Mouse (Mus musculus): ENCODE data around the gene Tmem221. TPM values are rescaled to one million over a fixed set of nuclear protein-coding genes. Genes with fewer than 3 reads are reported as not detected.
"Not testable (repeated sequence)": the region's sequence is repeated elsewhere in the genome, so short reads cannot be mapped to it uniquely, and the experiment has no call there.

The Tmem221 gene
- polyA plus RNA-seq, 1 experiment from 2014 or later = not detected

DNA sequence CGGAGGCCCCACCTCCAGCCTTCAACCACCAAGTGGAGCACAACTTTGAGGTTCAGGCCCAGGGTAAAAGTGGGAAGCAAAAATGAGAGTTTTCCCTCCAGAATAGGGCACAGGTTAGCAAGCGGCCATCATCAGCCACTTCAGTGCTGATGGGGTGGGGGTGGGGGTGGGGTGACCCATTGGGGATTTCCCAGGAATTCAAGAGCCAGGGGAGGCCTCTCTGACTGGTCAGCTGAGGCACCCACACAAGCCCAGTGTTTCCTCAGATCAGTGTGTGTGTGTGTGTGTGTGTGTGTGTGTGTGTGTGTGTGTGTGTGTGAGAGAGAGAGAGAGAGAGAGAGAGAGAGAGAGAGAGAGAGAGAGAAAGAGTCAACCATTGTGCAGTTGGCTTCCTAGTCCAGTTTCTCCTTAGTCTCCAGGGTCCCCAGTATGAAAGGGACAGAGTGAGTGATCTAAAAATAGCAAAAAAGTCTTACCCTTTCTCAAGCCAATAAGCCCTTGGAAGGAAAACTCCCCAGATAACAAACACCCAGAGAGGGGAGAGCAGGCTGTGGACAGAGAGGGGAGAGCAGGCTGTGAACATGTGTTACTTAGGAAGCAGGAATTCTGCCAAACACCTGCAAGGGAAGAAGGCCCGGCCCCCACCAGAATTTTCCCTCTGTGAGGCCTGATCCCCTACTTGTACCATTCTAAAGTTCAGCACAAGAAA, 31.4 kb downstream of the Tmem221 start:
- H3K4me2 ChIP-seq (ENCODE audit: low read length) = no peak overlapping the region
- H3K27ac ChIP-seq (ENCODE audit: low read length) = no peak overlapping the region; the same call in 1 of the 2 replicates
- no peak overlapping the region for H3K9ac ChIP-seq (ENCODE audit: low read depth, low read length)
- peaks cover 22% of the 10 kb centered on the region for H3K27me3 ChIP-seq (ENCODE audit: control insufficient read depth, insufficient read depth, low read depth, low read length)
- H3K4me3 ChIP-seq (ENCODE audit: low read depth, low read length) = no peak overlapping the region
- ATAC-seq = no peak
- no peaks in the 10 kb centered on the region for H3K36me3 ChIP-seq (ENCODE audit: control insufficient read depth, insufficient read depth, low read length)
- no peaks in the 10 kb centered on the region for H3K9me3 ChIP-seq (replicated peaks; ENCODE audit: control insufficient read depth, low read length, poor library complexity, severe bottlenecking)
- 44% methylated on average over 3 of the region's 3 CpGs for WGBS
- peaks cover 3% of the 10 kb centered on the region; the same call in 1 of the 2 replicates for H3K4me1 ChIP-seq (ENCODE audit: control insufficient read depth, insufficient read depth, low read length)

DNA sequence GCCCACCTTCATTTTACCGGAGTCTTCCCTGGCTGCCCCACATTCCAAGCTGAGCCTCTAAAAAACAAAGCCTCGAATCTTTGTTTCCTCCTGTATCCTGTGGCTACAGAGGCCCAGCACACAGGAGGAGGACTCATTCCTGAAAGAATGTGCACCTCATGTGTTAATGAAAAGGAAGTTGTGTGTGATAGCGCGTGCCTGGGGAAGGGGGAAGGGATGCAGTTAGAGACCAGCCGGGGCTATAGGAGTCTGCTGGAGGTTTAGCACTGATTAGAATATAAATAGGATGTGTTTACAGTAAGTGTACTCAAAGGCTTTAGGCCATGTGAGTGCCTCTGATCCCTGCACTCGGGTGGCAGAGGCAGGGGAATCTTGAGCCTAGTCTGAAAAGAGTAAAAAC, 32.4 kb downstream of the Tmem221 start:
- 7% methylated on average over 6 of the region's 6 CpGs for WGBS
- no peak overlapping the region for H3K9ac ChIP-seq (ENCODE audit: low read depth, low read length)
- H3K27ac ChIP-seq (ENCODE audit: low read length) = no peak overlapping the region
- ATAC-seq = no peak
- no peak overlapping the region for H3K4me2 ChIP-seq (ENCODE audit: low read length)
- no peaks in the 10 kb centered on the region for H3K36me3 ChIP-seq (ENCODE audit: control insufficient read depth, insufficient read depth, low read length)
- H3K4me3 ChIP-seq (ENCODE audit: low read depth, low read length) = no peak overlapping the region
- H3K27me3 ChIP-seq (ENCODE audit: control insufficient read depth, insufficient read depth, low read depth, low read length) = peaks cover 22% of the 10 kb centered on the region
- H3K9me3 ChIP-seq (replicated peaks; ENCODE audit: control insufficient read depth, low read length, poor library complexity, severe bottlenecking) = no peaks in the 10 kb centered on the region
- H3K4me1 ChIP-seq (ENCODE audit: control insufficient read depth, insufficient read depth, low read length) = peaks cover 3% of the 10 kb centered on the region; the same call in 1 of the 2 replicates

DNA sequence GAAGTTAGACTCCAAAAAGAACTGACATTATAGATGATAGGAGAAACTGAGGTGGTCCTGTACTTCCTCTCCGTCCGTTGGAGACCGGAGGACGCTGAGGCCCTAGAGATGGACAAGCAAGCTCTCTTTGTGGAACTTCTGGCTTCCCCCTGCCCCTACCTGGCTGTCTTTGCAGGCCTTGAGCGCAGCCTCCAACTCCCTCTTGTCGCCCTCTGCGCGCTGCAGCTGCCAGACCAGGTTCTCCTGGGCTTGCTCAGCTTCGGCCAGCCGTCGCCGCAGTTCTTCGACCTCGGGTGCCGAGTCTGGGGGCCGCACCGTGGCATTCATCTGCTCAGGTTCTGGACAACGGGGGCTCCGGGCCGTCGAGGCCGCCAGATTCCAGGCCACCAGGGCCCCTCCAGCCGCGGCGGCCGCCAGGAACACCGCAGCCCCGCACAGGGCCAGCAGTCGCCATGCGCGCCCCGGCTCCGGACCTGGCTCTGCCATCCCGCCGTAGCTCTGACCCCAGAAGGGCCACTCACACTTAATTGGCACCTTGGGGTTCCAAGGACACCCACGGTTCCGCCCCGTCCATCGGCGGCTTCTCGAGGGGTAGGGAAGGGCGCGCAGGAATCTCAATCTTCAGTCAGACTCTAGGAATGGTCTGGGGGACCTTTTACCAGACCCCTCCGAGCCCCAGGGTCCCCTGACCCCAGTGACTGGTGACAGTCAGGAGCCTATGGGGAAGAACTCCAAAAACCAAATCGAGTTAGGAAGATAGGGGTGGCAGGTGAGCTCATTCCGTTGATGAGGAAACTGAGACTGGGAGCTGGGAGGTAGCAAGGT, 33.2 kb downstream of the Tmem221 start, which contains the start of gene Ccdc194:
TSS of gene Ccdc194 (minus strand) at position 486 of the 825 bp plus-strand sequence.
- H3K4me3 ChIP-seq (ENCODE audit: low read depth, low read length) = no peak within 1 kb of the TSS

GRCm38 (mm10) chr8:71521634-71522033, 37.0 kb downstream of the Tmem221 start:
- H3K27me3 ChIP-seq (ENCODE audit: control insufficient read depth, insufficient read depth, low read depth, low read length) = peaks cover 17% of the 10 kb centered on the region

More for the DNA sequence above, 33.2 kb downstream of the Tmem221 start, which contains the start of gene Ccdc194:
- ATAC-seq = no peak
- H3K27ac ChIP-seq (ENCODE audit: low read length) = no peak within 1 kb of the TSS
- H3K9ac ChIP-seq (ENCODE audit: low read depth, low read length) = no peak within 1 kb of the TSS
- H3K36me3 ChIP-seq (ENCODE audit: control insufficient read depth, insufficient read depth, low read length) = no peaks in the 10 kb centered on the region
- H3K4me1 ChIP-seq (ENCODE audit: control insufficient read depth, insufficient read depth, low read length) = peaks cover 3% of the 10 kb centered on the region; the same call in 1 of the 2 replicates
- WGBS = 8% methylated on average over 41 of the region's 46 CpGs
- no peaks in the 10 kb centered on the region for H3K9me3 ChIP-seq (replicated peaks; ENCODE audit: control insufficient read depth, low read length, poor library complexity, severe bottlenecking)
- H3K27me3 ChIP-seq (ENCODE audit: control insufficient read depth, insufficient read depth, low read depth, low read length) = peaks cover 22% of the 10 kb centered on the region
- H3K4me2 ChIP-seq (ENCODE audit: low read length) = peak within 1 kb of the TSS; percentile 14; the same call in 1 of the 2 replicates

DNA sequence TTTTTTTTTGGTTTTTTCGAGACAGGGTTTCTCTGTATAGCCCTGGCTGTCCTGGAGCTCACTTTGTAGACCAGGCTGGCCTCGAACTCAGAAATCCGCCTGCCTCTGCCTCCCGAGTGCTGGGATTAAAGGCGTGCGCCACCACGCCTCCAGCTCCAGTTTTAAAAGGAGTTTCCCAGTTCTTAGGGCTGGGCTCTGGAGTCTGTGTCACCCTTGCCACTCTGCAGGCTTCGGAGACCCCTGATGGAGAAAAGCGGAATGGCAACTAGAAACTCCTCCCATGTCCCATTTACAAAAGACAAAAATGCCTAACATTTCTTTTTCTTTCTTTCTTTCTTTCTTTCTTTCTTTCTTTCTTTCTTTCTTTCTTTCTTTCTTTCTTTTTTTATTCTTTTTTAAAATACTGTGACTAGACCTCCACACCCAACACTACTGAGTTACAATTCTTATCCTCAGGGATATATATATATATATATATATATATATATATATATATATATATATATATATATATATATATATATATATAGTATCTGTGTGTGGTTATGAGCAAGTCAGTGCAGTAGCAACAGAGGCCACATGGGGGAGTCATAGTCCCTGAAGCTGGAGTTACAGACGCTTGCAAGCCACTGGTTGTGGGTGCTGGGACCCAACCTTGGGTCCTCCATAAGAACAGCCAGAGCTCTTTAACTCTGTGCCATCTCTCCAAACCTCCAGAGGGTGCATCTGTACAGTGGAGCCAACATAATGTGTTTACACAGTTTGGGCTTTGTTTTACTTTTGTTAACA, 39.4 kb downstream of the Tmem221 start:
- H3K9ac ChIP-seq (ENCODE audit: low read depth, low read length); ATAC-seq; H3K4me2 ChIP-seq (ENCODE audit: low read length); H3K9me3 ChIP-seq (replicated peaks; ENCODE audit: control insufficient read depth, low read length, poor library complexity, severe bottlenecking); H3K4me3 ChIP-seq (ENCODE audit: low read depth, low read length); H3K4me1 ChIP-seq (ENCODE audit: control insufficient read depth, insufficient read depth, low read length); H3K27me3 ChIP-seq (ENCODE audit: control insufficient read depth, insufficient read depth, low read depth, low read length); H3K36me3 ChIP-seq (ENCODE audit: control insufficient read depth, insufficient read depth, low read length); H3K27ac ChIP-seq (ENCODE audit: low read length): not testable (repeated sequence)
- 45% methylated on average over 8 of the region's 10 CpGs for WGBS

More at GRCm38 (mm10) chr8:71521634-71522033, 37.0 kb downstream of the Tmem221 start:
- WGBS = 2% methylated on average over 17 of the region's 17 CpGs
- peaks cover 3% of the 10 kb centered on the region; the same call in 1 of the 2 replicates for H3K4me1 ChIP-seq (ENCODE audit: control insufficient read depth, insufficient read depth, low read length)
- peak; percentile 83 for ATAC-seq
- no peaks in the 10 kb centered on the region for H3K9me3 ChIP-seq (replicated peaks; ENCODE audit: control insufficient read depth, low read length, poor library complexity, severe bottlenecking)
- no peak overlapping the region for H3K27ac ChIP-seq (ENCODE audit: low read length)
- peak overlapping the region; percentile 30; the same call in 1 of the 2 replicates for H3K4me2 ChIP-seq (ENCODE audit: low read length)
- H3K9ac ChIP-seq (ENCODE audit: low read depth, low read length) = no peak overlapping the region
- no peaks in the 10 kb centered on the region for H3K36me3 ChIP-seq (ENCODE audit: control insufficient read depth, insufficient read depth, low read length)
- no peak overlapping the region for H3K4me3 ChIP-seq (ENCODE audit: low read depth, low read length)

DNA sequence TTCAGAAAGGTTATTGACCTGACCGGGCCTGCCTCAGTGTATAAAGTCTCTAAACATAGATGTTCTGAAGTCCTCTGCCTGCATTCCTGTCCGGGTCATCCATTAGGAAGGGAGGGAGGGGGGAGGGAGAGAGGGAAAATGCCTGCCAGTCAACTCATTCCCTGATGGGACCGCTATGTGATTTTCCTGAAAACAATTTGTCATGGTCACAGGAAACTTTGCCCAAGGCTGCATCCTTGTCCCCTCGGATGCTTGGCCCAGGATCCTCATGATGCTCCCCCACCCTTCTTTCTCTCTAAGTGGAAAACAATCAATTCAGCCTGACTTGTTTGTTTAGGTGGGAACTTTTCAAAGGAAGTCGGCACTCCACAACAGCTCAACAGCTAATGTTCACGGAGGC, 41.9 kb downstream of the Tmem221 start:
- no peak for ATAC-seq
- Histone ChIP-seq H3K9ac (ENCODE audit: low read depth, low read length) (no peak overlapping the region), H3K27ac (ENCODE audit: low read length) (no peak overlapping the region), H3K4me3 (ENCODE audit: low read depth, low read length) (no peak overlapping the region), H3K4me1 (ENCODE audit: control insufficient read depth, insufficient read depth, low read length) (no peaks in the 10 kb centered on the region), H3K4me2 (ENCODE audit: low read length) (no peak overlapping the region), H3K9me3 (replicated peaks; ENCODE audit: control insufficient read depth, low read length, poor library complexity, severe bottlenecking) (no peaks in the 10 kb centered on the region), H3K27me3 (ENCODE audit: control insufficient read depth, insufficient read depth, low read depth, low read length) (no peaks in the 10 kb centered on the region), H3K36me3 (ENCODE audit: control insufficient read depth, insufficient read depth, low read length) (no peaks in the 10 kb centered on the region)
- 23% methylated on average over 6 of the region's 6 CpGs for WGBS

DNA sequence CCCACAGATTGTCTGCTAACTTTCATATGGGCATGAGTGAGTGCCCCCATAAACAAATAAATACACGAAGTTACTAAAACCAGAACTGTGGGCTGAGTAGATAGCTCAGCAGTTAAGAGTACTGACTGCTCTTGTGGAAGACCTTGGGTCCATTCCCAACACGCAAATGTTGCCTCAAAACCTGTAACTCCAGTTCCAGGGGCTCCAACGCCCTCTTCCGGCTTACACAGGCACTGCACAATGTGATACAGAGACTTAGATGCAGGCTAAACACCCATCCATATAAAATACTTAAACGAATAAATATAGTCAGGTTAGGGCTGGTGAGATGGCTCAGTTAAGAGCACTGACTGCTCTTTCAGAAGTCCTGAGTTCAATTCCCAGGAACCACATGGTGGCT, 43.6 kb downstream of the Tmem221 start:
- Histone ChIP-seq H3K9me3 (replicated peaks; ENCODE audit: control insufficient read depth, low read length, poor library complexity, severe bottlenecking) (no peaks in the 10 kb centered on the region), H3K4me3 (ENCODE audit: low read depth, low read length) (no peak overlapping the region), H3K36me3 (ENCODE audit: control insufficient read depth, insufficient read depth, low read length) (no peaks in the 10 kb centered on the region), H3K9ac (ENCODE audit: low read depth, low read length) (no peak overlapping the region), H3K4me1 (ENCODE audit: control insufficient read depth, insufficient read depth, low read length) (no peaks in the 10 kb centered on the region), H3K27me3 (ENCODE audit: control insufficient read depth, insufficient read depth, low read depth, low read length) (peaks cover 13% of the 10 kb centered on the region; the same call in 1 of the 2 replicates), H3K4me2 (ENCODE audit: low read length) (no peak overlapping the region), H3K27ac (ENCODE audit: low read length) (no peak overlapping the region)
- no peak for ATAC-seq
- WGBS = 73% methylated on average over 5 of the region's 5 CpGs

DNA sequence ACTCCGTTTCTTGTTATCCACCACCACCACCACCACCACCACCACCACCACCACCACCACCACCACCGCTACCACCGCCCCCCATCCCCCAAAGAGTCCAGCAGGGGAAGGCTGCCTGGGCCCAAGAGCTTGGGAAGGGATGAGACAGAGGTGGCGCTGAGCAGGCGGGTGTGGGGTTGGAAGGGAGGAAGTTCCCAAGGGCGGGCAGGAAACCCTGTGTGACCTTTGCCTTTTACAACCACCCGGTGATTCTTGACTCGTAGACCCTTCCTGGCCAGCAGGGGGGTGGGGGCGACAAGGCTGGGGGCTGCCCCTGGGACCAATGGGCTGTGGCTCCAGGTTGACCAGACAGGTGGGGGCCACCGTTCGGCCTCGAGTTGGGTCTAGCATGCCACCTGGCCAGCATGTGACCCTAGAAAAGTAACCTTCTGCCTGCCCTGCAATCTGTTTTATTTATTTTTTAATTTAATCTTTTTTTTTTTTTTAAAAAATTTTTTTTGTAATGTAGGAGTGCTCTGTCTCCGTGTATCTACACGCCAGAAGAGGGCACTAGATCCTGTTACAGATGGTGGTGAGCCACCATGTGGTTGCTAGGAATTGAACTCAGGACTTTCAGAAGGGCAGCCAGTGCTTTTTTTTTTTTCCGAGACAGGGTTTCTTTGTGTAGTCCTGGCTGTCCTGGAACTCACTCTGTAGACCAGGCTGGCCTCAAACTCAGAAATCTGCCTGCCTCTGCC, 45.5 kb downstream of the Tmem221 start:
- Histone ChIP-seq H3K4me1 (ENCODE audit: control insufficient read depth, insufficient read depth, low read length) (peaks cover under 1% of the 10 kb centered on the region; the same call in 1 of the 2 replicates), H3K27me3 (ENCODE audit: control insufficient read depth, insufficient read depth, low read depth, low read length) (peaks cover 24% of the 10 kb centered on the region), H3K4me3 (ENCODE audit: low read depth, low read length) (no peak overlapping the region), H3K27ac (ENCODE audit: low read length) (no peak overlapping the region), H3K36me3 (ENCODE audit: control insufficient read depth, insufficient read depth, low read length) (no peaks in the 10 kb centered on the region), H3K9ac (ENCODE audit: low read depth, low read length) (no peak overlapping the region), H3K9me3 (replicated peaks; ENCODE audit: control insufficient read depth, low read length, poor library complexity, severe bottlenecking) (no peaks in the 10 kb centered on the region), H3K4me2 (ENCODE audit: low read length) (no peak overlapping the region)
- ATAC-seq = no peak
- 75% methylated on average over 15 of the region's 15 CpGs for WGBS
